Mouse (Mus musculus) lung, postnatal 25 days (tissue): Measurements from ENCODE around the gene B430218F22Rik.
"Not testable (repeated sequence)": the region's sequence is repeated elsewhere in the genome, so short reads cannot be mapped to it uniquely, and the experiment has no call there.

Source experiments
- DNase-seq: peaks from one replicate; pipeline ENCODE4 v3.0.0; 2022; ENCODE audit warnings: low spot score

Gene B430218F22Rik

DNA sequence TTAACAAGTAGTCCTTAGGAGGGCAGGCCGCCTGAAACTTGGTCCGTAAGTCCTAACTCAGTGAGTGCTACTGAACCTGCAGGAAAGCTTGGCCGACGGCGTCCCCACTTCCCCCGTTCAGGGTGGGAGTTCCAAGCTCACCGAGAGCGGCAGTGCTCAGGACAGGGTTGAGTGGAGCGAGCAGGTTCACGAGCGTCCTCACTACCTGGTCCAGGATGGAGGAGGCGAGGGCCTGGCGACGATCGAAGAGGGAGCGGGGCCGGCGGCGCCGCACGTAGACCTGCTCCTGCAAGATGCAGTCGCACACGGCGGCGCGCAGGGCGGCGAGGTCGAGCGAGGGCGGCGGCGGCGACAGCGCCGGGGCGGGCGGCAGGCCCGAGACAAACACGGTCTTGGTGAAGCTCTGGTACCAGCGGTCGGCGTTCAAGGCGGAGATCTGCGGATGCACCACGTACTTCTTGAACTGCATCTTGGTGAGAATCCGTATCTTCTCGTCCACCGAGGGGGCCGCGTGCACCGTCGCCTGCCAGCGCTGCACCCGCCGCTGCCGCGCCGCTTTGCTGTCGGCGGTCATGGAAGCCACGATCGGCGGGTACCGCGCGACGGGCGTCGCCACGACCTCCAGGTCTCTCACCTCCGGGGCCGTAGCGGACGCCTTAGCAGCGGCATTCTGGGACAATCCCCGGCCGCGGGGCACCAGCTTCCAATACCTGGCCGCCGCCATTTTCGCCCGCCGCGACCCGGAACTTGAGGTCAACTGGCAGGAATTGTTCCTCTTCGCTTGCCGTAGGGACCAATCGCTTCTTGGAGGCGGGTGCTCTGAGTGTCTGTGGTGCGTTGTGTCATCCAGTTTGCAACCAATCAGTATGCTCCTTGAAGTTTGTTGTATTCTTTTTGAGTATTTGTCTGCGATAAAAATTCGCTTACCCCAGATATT is at the start of gene B430218F22Rik, which contains the start of gene Mrps30:
Gene B430218F22Rik, plus strand, starts transcription at position 120 of the 937 bp plus-strand sequence.
Gene Mrps30, minus strand, starts transcription at position 742 of the 937 bp plus-strand sequence.
- peak; percentile 96 for DNase-seq

DNA sequence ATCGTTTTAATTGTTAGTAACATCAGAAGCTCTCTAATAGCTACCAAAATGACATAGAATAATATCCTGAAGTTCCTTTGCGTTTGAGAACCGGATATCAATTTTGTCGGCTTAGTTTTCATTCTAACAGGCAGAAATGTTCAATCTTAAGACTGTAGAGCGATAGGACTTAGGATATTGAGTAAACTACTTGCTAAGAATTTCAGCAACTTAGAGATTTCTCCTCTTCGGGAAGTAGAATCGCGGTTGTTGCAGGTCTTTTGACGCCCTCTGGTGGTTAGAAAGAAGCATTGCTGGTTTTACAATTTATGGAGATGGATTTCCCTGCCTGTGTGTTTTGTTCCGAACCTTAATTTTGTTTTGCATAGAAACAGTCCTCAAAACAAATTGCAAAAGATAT is 36.2 kb upstream of the B430218F22Rik start:
- no peak for DNase-seq

DNA sequence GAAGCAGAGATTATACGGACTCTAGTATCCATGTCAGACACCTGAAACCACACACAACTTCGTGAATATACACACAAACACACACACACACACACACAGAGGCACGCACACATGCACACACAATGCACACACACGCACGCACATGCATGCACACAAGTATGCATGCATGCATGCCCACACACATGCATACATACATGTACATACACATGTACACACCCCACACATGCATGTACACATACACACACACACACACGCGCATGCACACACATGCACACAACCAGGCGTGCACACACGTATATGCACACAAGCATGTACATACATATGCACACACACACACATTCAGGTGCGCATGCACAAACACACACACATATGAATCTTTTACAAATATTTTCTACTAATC is 35.6 kb upstream of the B430218F22Rik start:
- no peak for DNase-seq

DNA sequence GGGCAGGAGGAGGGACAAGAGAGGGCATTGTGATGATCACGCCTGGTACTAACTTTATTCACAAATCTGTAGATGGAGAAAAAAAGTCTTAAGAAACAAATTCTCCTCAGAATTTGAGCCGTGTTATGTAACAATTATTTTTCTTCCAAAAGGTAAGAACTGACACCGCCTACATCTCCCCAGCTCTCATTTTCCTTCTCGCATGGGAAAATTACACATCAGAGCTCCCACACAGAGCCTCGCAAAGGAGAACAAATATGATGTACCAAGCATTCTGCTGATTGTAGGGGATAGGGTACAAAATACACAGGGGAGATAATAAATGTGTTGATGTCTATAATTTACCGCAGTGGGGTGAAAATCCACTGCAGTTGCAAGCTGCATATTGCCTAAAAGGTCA is 23.1 kb upstream of the B430218F22Rik start:
- DNase-seq: no peak

DNA sequence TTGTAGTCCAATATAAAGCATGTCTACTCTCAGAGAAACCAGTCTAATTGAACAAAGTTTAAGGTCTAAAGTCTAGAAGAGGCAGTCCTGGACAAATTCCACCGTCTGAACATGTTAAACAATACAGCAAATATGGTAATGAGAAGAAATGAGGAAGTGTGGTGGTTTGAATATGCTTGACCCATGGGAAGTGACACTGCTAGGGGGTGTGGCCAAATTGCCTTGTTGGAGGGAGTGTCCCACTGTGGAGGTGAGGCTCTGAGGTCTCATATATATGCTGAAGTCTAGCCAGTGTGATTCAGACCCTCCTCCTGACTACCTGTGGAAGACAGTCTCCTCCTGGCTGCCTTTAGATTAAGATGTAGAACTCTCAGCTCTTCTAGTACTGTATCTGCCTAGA is 20.7 kb upstream of the B430218F22Rik start:
- DNase-seq: no peak

DNA sequence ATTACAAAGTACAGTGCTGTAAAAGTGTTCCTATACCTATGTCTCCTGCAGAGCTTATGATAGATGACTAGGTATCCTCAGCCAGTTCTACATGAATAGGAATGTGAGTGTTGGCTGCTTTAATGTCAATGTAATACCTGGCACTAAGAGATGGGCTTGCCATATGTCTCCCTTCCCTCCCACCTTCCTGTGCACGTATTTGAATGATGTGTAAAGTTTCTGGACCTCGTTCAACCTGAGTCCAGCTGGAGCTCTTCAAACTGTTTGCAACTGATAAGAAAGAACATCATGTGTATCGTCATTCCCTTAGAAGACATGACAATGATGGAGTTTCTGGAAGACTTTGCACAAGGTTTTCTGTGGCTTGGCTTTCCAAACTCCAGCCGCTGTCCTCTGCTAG is 13.6 kb upstream of the B430218F22Rik start:
- DNase-seq: no peak

DNA sequence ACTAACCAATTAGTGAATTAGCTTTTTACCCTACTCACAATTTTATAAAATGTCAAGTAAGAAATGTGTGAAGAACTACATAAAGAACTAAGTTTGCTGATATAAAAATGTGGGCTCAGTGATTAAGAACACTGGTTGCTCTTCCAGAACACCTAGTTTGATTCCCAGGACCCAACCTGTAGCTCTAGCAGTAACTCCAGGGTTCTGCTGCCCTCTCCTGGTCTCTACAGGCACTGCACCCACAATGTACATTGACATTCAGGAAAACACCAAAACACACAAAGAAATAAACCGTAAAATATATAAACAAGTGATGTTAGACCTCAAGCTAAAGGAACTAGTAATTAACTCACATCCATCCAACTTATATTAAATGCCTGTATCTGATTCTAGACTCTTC is 7.3 kb upstream of the B430218F22Rik start:
- peak; percentile 38 for DNase-seq

DNA sequence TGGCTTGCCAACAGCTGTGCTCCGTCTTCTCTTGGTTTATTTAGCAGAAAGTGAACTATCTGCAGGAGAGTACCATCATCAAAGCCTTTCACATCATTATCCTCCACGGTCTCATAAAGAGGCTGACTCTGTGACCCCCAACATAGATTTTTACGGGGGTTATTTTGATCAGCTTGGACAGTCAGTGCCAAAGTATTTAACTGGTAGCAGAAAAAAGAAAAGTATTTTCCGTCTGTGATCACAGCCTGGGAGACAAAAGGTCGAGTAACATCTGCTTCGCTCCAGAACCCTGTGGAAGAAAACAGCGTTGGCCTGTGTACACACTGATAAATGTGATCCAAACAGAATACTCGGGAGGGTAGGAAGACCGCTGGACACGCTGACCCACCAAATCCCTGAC is 6.0 kb upstream of the B430218F22Rik start:
- peak; percentile 53 for DNase-seq

DNA sequence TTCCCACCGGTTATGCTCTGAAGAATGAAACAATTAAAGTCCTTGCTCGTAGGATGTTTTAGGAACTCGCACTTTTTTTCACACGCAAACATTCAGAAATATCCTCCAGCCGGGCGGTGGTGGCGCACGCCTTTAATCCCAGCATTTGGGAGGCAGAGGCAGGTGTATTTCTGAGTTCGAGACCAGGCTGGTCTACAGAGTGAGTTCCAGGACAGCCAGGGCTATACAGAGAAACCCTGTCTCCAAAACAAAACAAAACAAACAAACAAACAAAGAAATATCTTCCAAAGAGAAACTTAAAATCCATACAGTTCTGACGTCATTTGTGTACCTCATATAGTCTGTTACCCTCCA is 995 bp downstream of the B430218F22Rik start:
- not testable (repeated sequence) for DNase-seq

DNA sequence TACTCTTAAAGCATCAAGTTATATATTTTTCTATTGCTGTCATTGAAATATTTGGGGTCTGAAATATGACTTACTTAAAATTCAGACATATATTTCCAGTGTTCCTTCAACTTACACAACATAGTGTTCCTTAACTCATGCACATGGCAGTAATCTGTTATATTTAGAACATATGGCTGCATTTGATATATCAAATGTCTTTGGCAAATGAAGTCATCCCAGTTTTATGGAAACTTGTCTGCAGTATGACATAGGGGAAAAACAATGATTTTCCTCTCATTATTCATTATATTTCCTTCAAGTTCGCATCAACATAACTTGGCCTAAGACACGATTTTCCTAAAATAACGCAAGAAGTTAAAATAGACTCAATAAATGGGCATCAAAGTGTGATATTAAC is 9.4 kb downstream of the B430218F22Rik start:
- DNase-seq: no peak

DNA sequence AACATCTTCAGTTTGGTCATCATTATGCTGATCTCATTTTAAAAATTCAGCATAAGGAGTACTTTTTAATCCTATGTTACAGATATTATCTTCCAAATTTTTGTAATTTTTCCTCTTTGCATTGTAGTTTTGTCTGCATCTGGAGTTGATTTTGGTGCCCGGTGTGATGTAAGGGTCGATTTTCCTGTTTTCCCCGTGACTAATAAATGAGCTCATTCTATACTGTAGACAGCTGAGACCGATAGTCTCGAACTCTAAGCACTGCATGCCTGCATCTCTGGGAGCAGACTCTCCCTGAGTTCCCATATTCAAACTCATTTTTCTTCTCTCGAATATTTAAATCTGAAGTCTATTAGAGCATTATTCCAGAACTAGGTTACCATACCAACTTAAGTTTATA is 13.9 kb downstream of the B430218F22Rik start:
- no peak for DNase-seq

DNA sequence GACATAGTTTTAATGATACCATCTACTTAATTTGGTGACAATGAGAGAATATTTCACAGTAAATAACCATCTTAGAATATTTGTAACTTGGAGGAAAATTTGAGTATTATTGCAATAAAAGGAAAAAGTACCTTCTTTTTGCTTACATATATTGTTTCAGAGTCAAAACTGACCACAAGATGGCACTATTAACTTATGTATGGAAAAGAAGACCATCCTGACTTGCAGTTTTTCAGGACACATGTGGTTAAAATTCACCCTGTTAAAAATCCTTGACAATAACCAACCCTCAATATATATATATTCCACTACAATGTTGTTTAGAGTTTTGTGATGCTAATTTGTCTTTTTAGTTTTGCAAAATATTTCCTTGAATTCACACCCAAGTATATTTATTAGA is 17.1 kb downstream of the B430218F22Rik start:
- peak; percentile 24 for DNase-seq

DNA sequence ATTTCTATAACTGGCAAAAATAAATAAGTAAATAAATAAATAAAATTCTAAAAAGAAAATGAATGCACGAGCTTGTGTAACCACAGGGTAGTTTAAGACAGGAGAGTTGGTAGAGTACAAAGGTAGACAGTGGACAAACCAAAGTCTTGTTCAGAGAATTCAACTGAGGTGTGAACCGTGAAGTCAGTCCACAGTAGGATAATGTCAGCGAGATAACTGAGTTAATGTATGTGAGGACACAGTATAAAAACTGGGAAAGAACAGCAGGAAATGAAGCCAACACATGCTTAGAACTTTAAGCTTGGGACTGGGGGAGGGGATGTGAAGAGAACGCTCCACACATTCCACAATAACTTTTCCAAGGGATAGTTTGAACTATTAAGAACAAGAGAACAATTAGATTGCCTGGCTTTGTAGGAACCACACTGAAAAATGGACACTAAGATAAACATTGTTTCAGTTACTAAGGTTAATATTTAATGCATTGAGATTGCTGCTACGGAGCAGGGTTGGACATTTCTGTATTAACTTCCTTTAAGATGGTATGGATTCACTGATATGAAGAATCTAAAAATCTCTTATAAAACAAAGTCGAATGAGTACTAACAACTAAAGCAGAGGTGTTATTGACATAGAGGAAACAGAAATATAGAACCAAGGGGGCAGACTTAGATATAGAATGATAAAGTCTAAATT is 25.0 kb downstream of the B430218F22Rik start:
- DNase-seq: no peak

DNA sequence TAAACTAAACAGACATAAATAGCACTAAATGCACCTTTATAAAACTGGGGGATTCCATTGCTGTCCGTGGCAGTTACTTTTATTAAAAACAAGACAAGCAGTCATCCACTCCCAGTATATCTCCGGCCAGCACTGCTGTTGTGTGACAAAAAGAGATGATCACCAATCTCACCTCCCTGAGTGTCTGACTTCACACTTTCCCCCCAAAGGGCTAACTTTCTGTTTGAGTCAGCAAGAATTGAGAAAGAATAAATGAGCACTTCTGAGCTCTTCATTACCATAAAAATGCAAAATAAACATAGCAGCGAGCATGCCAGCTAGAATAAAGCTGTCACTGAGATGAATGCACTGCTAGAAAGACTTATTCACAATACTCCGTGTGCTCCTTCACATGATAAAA is 31.7 kb downstream of the B430218F22Rik start:
- no peak for DNase-seq

DNA sequence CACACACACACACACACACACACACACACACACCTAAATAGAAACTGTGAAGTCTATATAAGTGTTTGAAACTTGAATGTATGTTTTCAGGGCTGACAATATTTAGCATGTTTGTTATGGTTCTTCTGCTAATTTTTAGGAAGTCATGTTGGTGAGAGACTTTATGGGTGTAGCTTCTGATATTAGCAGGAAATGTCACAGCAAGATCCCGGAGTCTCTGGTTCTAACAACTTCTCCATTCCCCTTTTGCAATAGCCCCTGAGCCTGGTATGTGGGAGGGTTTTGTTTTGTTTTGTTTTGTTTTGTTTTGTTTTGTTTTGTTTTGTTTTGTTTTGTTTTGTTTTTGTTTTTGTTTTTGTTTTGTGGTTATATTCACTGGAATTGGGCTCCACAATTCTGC is 34.0 kb downstream of the B430218F22Rik start:
- DNase-seq: no peak

DNA sequence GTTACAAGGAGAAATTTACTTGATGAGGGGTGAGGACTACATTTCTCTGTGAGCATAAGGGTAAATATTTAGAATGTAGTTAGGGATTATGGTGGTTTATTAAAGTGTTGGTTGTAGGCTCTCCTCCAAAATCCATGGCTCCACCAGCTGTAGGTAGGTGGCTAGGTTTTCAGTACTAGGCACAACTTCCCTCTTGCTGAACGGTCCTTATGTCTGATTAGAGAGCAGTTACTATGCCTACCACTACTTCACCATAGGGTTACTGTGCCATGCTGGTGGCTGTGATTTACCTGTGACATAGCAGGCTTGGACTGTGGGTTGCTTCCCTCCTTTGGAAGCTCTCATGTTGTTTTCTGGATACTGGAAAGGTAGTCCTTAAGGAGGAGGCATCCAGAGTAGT is 34.4 kb downstream of the B430218F22Rik start:
- no peak for DNase-seq
